Mouse (Mus musculus) ZHBTc4 (cell line): ENCODE results near the gene Atrnl1.
"Not testable (repeated sequence)": the region's sequence is repeated elsewhere in the genome, so short reads cannot be mapped to it uniquely, and the experiment has no call there.

Source experiments
- DNase-seq: peaks from one replicate; pipeline ENCODE4 v3.0.0-alpha.2; 2011; ENCODE audit warnings: low read depth, low spot score

The Atrnl1 gene

GRCm38 (mm10) chr19:57961738-57962640 is 351.2 kb downstream of the Atrnl1 start:
- DNase-seq = no peak

GRCm38 (mm10) chr19:57963874-57964273 is 353.0 kb downstream of the Atrnl1 start:
- no peak for DNase-seq

- no peak for DNase-seq
These were observed 358.9 kb downstream of the Atrnl1 start for GRCm38 (mm10) chr19:57969766-57970165.

- no peak for DNase-seq
These were observed 359.6 kb downstream of the Atrnl1 start for GRCm38 (mm10) chr19:57970342-57970895.

GRCm38 (mm10) chr19:57975201-57975600 is 364.4 kb downstream of the Atrnl1 start:
- DNase-seq = no peak

- DNase-seq = no peak
These were observed 375.4 kb downstream of the Atrnl1 start for GRCm38 (mm10) chr19:57985918-57986900.

- DNase-seq = no peak
These were observed 377.0 kb downstream of the Atrnl1 start for GRCm38 (mm10) chr19:57987696-57988393.

- DNase-seq = no peak
These were observed 377.8 kb downstream of the Atrnl1 start for GRCm38 (mm10) chr19:57988559-57989093.

GRCm38 (mm10) chr19:57991099-57991760 is 380.4 kb downstream of the Atrnl1 start:
- no peak for DNase-seq

- DNase-seq = not testable (repeated sequence)
These were observed 383.5 kb downstream of the Atrnl1 start for GRCm38 (mm10) chr19:57994174-57994833.

GRCm38 (mm10) chr19:57995015-57995414 is 384.2 kb downstream of the Atrnl1 start:
- DNase-seq = no peak

- peak; percentile 78 for DNase-seq
These were observed 387.1 kb downstream of the Atrnl1 start for GRCm38 (mm10) chr19:57997961-57998360.

- DNase-seq = no peak
These were observed 400.8 kb downstream of the Atrnl1 start for GRCm38 (mm10) chr19:58011636-58012035.

GRCm38 (mm10) chr19:58015741-58016140 is 404.9 kb downstream of the Atrnl1 start:
- DNase-seq = no peak

- DNase-seq = no peak
These were observed 406.0 kb downstream of the Atrnl1 start for GRCm38 (mm10) chr19:58016561-58017453.

- no peak for DNase-seq
These were observed 406.6 kb downstream of the Atrnl1 start for GRCm38 (mm10) chr19:58017468-58017867.

- no peak for DNase-seq
These were observed 407.9 kb downstream of the Atrnl1 start for GRCm38 (mm10) chr19:58018698-58019097.

GRCm38 (mm10) chr19:58021514-58022284 is 410.9 kb downstream of the Atrnl1 start:
- DNase-seq = no peak
